Mouse (Mus musculus) kidney, embryonic 15.5 days (tissue): ENCODE measurements at regions not wholly inside any gene's neighbourhood (a gene's known extent, or its start where the extent isn't known, plus 50 kb on each side); places are given as distances from the start of the nearest gene placed in this dataset.
A peak's percentile ranks its signal among the peaks of the same experiment; 100 is the strongest.

Experiments used
- ATAC-seq: fragments of 200-750 bp; cut with Nextera tagmentation; replicated peaks from 2 replicates; pipeline ENCODE4 v1.8.0; 2017; ENCODE audit warnings: moderate TSS enrichment; ENCODE audit not compliant: low FRiP score
- H3K27ac ChIP-seq: fragments of 300-500 bp; sonication (generic); 2 replicates; pipeline ENCODE4 v1.5.1; 2015; ENCODE audit warnings: mild to moderate bottlenecking, inconsistent platforms
- H3K27me3 ChIP-seq: fragments of 300-500 bp; sonication (generic); 2 replicates; pipeline ENCODE4 v1.6.1; 2015; ENCODE audit warnings: inconsistent platforms
- H3K36me3 ChIP-seq: fragments of 300-500 bp; sonication (generic); 2 replicates; pipeline ENCODE4 v1.6.1; 2015; ENCODE audit warnings: inconsistent platforms
- H3K4me1 ChIP-seq: fragments of 300-500 bp; sonication (generic); 2 replicates; pipeline ENCODE4 v1.6.1; 2015; ENCODE audit warnings: inconsistent platforms
- H3K4me2 ChIP-seq: fragments of 300-500 bp; sonication (generic); 2 replicates; pipeline ENCODE4 v1.6.1; 2015; ENCODE audit warnings: moderate library complexity, mild to moderate bottlenecking, inconsistent platforms
- H3K4me3 ChIP-seq: fragments of 300-500 bp; sonication (generic); replicated peaks from 2 replicates; pipeline ENCODE4 v1.5.1; 2015; ENCODE audit warnings: mild to moderate bottlenecking, inconsistent platforms
- H3K9ac ChIP-seq: fragments of 300-500 bp; sonication (generic); 2 replicates; pipeline ENCODE4 v1.6.1; 2015; ENCODE audit warnings: mild to moderate bottlenecking, inconsistent platforms
- H3K9me3 ChIP-seq: fragments of 300-500 bp; sonication (generic); replicated peaks from 2 replicates; pipeline ENCODE4 v1.6.1; 2016; ENCODE audit warnings: inconsistent platforms
- WGBS: fragments of 180-500 bp; shearing (Covaris S2); methylation state at CpG from one replicate; pipeline ENCODE4 v1.1.7; 2015; ENCODE audit warnings: mixed read lengths; 5-methylcytosine and 5-hydroxymethylcytosine counted together

- no peak for ATAC-seq
- Histone ChIP-seq H3K9me3 (no peaks in the 10 kb centered on the region), H3K27ac (no peak overlapping the region), H3K36me3 (no peaks in the 10 kb centered on the region), H3K9ac (no peak overlapping the region), H3K4me2 (no peak overlapping the region), H3K4me3 (no peak overlapping the region), H3K4me1 (no peaks in the 10 kb centered on the region), H3K27me3 (no peaks in the 10 kb centered on the region)
- 84% methylated on average over 3 of the region's 3 CpGs for WGBS
Observed at GRCm38 (mm10) chr12:97953336-97953735, 305.9 kb downstream of the Galc start.

- WGBS: 72% methylated on average over 8 of the region's 8 CpGs
- H3K27me3 ChIP-seq: no peaks in the 10 kb centered on the region
- H3K4me2 ChIP-seq: no peak overlapping the region
- no peak overlapping the region for H3K27ac ChIP-seq
- no peak overlapping the region for H3K4me3 ChIP-seq
- no peak for ATAC-seq
- no peaks in the 10 kb centered on the region for H3K9me3 ChIP-seq
- no peak overlapping the region for H3K9ac ChIP-seq
- H3K4me1 ChIP-seq: no peaks in the 10 kb centered on the region
- no peaks in the 10 kb centered on the region for H3K36me3 ChIP-seq
Observed at GRCm38 (mm10) chr12:97952204-97952603, 307.1 kb downstream of the Galc start.

GRCm38 (mm10) chr12:97950072-97950471 is 309.2 kb downstream of the Galc start:
- WGBS: 76% methylated on average over 3 of the region's 3 CpGs
- Histone ChIP-seq H3K4me2 (no peak overlapping the region), H3K27ac (no peak overlapping the region), H3K4me1 (no peaks in the 10 kb centered on the region), H3K9me3 (no peaks in the 10 kb centered on the region), H3K4me3 (no peak overlapping the region), H3K9ac (no peak overlapping the region), H3K27me3 (no peaks in the 10 kb centered on the region), H3K36me3 (no peaks in the 10 kb centered on the region)
- no peak for ATAC-seq

DNA sequence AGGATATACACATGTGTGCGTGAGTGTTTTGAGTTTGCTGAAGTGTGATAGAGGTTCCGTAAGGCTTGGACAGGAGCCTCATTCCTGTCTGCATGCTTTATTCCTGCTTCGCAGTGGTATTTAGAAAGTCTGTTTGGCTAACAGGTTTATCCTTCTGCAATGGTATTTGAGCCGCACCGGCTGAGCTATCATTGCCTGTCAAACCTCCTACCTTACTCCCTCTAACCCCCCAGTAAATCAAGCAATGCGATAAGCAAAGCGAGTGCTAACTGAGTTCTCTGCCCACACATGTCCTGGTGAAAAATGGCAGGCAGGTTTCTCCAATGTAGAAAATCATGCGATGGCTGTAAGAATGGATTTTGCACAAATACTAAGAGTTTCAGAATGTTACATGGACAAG is 311.8 kb downstream of the Galc start:
- Histone ChIP-seq H3K4me2 (no peak overlapping the region), H3K27me3 (no peaks in the 10 kb centered on the region), H3K27ac (no peak overlapping the region), H3K9me3 (no peaks in the 10 kb centered on the region), H3K4me3 (no peak overlapping the region), H3K36me3 (no peaks in the 10 kb centered on the region), H3K4me1 (no peaks in the 10 kb centered on the region), H3K9ac (no peak overlapping the region)
- WGBS: 33% methylated on average over 8 of the region's 8 CpGs
- peak; percentile 36; the same call in 1 of the 2 replicates for ATAC-seq

GRCm38 (mm10) chr12:97938361-97938760 is 320.9 kb downstream of the Galc start:
- Histone ChIP-seq H3K4me3 (no peak overlapping the region), H3K4me1 (no peaks in the 10 kb centered on the region), H3K9me3 (no peaks in the 10 kb centered on the region), H3K9ac (no peak overlapping the region), H3K27ac (no peak overlapping the region), H3K36me3 (no peaks in the 10 kb centered on the region), H3K27me3 (no peaks in the 10 kb centered on the region), H3K4me2 (no peak overlapping the region)
- no peak for ATAC-seq
- WGBS: 71% methylated on average over 5 of the region's 5 CpGs

- WGBS: 36% methylated on average over 5 of the region's 5 CpGs
- no peaks in the 10 kb centered on the region for H3K36me3 ChIP-seq
- no peaks in the 10 kb centered on the region for H3K27me3 ChIP-seq
- H3K4me2 ChIP-seq: no peak overlapping the region
- H3K9ac ChIP-seq: no peak overlapping the region
- no peaks in the 10 kb centered on the region for H3K9me3 ChIP-seq
- no peaks in the 10 kb centered on the region for H3K4me1 ChIP-seq
- ATAC-seq: peak; percentile 69; the same call in 1 of the 2 replicates
- H3K4me3 ChIP-seq: no peak overlapping the region
- no peak overlapping the region for H3K27ac ChIP-seq
Observed at GRCm38 (mm10) chr12:97929877-97930276, 329.4 kb downstream of the Galc start.

DNA sequence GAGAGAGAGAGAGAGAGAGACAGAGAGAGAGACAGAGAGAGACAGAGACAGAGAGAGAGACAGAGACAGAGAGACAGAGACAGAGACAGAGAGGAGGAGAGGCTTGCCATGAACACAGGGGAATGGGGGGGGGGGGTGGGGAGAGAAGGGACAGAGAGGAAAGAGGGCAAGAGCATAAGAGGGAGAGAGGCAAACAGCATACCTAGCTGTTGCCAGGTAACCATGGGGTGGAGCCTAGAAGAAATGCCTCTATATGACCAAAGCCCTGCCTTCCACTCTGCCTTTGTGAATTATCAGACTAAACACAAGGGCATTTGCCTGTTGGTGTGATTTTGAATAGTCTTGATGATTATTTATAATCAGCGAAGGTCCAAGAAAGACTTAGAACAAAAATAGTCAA is 332.2 kb downstream of the Galc start:
- Histone ChIP-seq H3K27me3 (no peaks in the 10 kb centered on the region), H3K9ac (no peak overlapping the region), H3K4me2 (no peak overlapping the region), H3K27ac (no peak overlapping the region), H3K4me3 (no peak overlapping the region), H3K36me3 (no peaks in the 10 kb centered on the region), H3K9me3 (no peaks in the 10 kb centered on the region), H3K4me1 (no peaks in the 10 kb centered on the region)
- ATAC-seq: no peak
- WGBS: 93% methylated on average over 1 of the region's 1 CpGs

DNA sequence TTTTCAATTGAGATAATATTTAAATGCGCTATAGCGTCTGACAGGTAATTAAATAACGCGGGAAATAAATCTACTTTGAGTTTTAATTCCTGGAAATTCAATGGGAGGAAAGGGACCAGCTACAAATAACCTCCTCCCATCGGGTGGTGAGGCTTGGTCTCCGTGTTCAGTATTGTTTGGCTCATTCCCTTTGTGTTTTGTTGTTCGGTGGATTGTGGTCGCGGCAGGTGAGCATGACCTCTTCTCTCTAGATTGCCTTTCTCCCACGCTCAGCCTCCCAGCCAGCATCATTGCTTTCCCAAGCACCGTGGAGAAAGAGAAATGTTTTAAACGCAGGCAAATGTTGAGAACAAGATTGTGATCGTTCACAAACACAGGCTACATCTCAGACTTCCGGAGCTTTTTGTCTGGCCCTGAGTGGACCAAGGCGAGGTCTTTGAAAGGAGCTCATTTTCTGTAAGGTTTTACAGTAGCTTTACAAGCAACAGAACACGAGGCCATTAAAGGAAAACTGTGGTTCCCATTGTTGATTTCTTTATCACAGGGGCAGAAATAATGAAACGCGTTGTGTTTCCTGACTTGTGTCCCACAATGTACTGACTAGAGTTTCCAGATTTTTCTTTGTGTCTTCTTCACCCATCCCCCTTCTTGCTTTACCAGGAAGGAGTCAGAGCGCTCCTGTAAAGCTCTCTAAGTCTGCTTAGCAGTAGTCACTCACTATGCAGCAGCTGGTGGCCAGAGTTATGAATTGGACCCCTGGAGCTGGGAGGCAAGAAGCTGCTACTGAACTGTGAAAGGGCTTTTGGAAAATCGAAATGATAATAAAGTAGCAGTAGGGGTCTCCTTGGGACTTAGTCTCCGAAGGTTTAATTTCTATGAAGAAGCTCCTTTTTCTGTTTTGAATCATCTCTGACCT is 337.7 kb downstream of the Galc start:
- 0 out of 2 replicates have a peak, but pooled peaks have one; percentile 22 for ATAC-seq
- no peaks in the 10 kb centered on the region for H3K36me3 ChIP-seq
- H3K4me1 ChIP-seq: 0 out of 2 replicates have a peak, but pooled peaks cover 2% of the 10 kb centered on the region
- H3K27ac ChIP-seq: no peak overlapping the region
- H3K4me2 ChIP-seq: 0 out of 2 replicates have a peak overlapping the region, but pooled peaks have one; percentile 2
- no peaks in the 10 kb centered on the region for H3K27me3 ChIP-seq
- WGBS: 56% methylated on average over 21 of the region's 21 CpGs
- H3K9ac ChIP-seq: no peak overlapping the region
- H3K4me3 ChIP-seq: no peak overlapping the region
- no peaks in the 10 kb centered on the region for H3K9me3 ChIP-seq

DNA sequence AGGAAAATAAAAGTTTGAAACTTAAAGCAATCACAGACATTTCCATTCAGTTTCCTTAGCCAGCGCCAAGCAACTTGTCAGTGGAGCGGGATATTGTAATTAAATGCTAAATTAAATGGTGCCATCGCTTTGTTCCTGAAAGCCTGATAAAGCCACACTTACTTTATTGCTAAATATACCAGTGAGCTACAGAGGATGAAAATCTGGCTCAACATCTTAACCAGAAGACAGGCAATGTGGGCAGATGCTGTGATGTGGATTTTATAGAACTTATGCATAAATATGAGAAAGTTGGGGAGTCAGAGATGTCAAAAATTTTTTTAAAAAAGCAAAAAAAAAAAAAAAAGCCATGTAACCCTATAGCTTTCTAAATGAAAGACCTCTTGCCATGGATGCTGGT is 340.8 kb downstream of the Galc start:
- H3K4me2 ChIP-seq: no peak overlapping the region
- ATAC-seq: no peak

DNA sequence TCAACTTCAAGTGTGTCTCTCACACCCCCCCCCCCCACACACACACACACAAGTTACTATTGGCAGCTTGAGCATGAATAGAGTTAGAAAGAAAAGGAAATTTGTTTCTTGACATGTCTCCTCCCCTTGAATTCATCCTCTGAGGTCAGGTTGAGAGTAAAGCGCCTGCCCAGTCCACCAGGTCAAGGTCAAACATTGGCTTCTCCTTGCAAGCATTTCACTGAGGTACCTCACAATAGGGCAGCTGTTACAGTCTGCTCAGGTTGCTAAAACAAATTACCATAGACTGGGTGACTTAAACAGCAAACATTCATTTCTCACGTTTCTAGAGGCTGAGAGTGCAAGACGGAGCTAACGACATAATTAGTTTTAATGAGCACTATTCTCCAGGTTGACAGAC is 344.2 kb downstream of the Galc start:
- ATAC-seq: no peak
- WGBS: 74% methylated on average over 4 of the region's 4 CpGs
- Histone ChIP-seq H3K36me3 (no peaks in the 10 kb centered on the region), H3K9me3 (no peaks in the 10 kb centered on the region), H3K27me3 (no peaks in the 10 kb centered on the region), H3K9ac (no peak overlapping the region), H3K4me3 (no peak overlapping the region), H3K27ac (no peak overlapping the region), H3K4me1 (no peaks in the 10 kb centered on the region), H3K4me2 (no peak overlapping the region)

More for the DNA sequence above, 340.8 kb downstream of the Galc start:
- 0 out of 2 replicates have a peak, but pooled peaks cover 2% of the 10 kb centered on the region for H3K4me1 ChIP-seq
- H3K4me3 ChIP-seq: no peak overlapping the region
- no peaks in the 10 kb centered on the region for H3K36me3 ChIP-seq
- H3K27ac ChIP-seq: no peak overlapping the region
- no peaks in the 10 kb centered on the region for H3K27me3 ChIP-seq
- 91% methylated on average over 3 of the region's 3 CpGs for WGBS
- H3K9me3 ChIP-seq: no peaks in the 10 kb centered on the region
- H3K9ac ChIP-seq: no peak overlapping the region

DNA sequence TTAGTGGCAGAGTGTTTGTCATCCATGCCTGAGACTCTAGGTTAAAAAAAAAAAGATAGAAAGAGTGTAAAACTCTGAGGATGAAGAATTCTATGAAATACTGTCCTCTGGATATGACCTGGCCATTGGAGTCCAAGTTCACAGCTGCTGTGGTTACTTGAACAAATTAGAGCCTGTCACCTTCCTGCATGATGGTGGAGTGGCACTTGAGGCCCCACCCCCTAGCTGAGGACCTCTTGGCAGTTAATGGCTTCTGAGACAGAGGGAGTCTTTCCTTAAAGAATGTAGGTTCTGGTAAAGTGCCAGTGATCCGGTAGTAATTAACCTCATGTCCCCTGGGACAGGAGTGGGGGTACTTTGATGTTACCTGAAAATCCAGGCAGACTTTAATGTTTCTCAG is 346.5 kb downstream of the Galc start:
- 68% methylated on average over 1 of the region's 1 CpGs for WGBS
- Histone ChIP-seq H3K36me3 (no peaks in the 10 kb centered on the region), H3K4me1 (no peaks in the 10 kb centered on the region), H3K9me3 (no peaks in the 10 kb centered on the region), H3K27ac (no peak overlapping the region), H3K27me3 (no peaks in the 10 kb centered on the region), H3K4me2 (no peak overlapping the region), H3K9ac (no peak overlapping the region), H3K4me3 (no peak overlapping the region)
- no peak for ATAC-seq

DNA sequence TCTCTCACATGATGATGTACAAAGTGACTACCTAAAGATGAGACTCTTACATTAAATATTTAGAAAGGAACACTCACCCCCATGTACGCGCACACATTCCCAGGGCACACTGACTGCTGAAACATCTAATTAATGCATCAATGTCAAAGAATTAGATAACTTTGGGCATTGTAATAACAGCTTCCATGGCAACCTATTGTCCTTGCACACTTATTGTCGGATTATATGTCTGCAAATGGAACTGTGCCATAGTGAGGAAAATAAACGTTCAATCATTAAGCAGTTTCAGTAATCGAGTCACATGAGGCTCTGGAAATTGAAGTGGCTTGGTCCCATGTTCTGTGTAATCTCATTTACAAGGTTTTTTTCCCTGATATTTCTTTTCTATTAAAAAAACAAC is 360.0 kb downstream of the Galc start:
- no peak overlapping the region for H3K27ac ChIP-seq
- no peaks in the 10 kb centered on the region for H3K27me3 ChIP-seq
- H3K4me3 ChIP-seq: no peak overlapping the region
- H3K4me2 ChIP-seq: no peak overlapping the region
- 85% methylated on average over 5 of the region's 5 CpGs for WGBS
- no peak overlapping the region for H3K9ac ChIP-seq
- no peaks in the 10 kb centered on the region for H3K9me3 ChIP-seq
- ATAC-seq: no peak
- H3K4me1 ChIP-seq: no peaks in the 10 kb centered on the region
- no peaks in the 10 kb centered on the region for H3K36me3 ChIP-seq
